Mouse (Mus musculus) cerebellum, adult 9-11 months (tissue): ENCODE measurements around the gene Ift43.

Experiments
- DNase-seq: peaks from one replicate; pipeline ENCODE4 v3.0.0; 2022

Gene Ift43

GRCm38 (mm10) chr12:86082481-86083012 is at the start of gene Ift43:
Gene Ift43, plus strand, starts transcription at chr12:86082541.
- peak; percentile 86 for DNase-seq

- no peak for DNase-seq
Observed at GRCm38 (mm10) chr12:86035586-86035985, 46.8 kb upstream of the Ift43 start.

GRCm38 (mm10) chr12:86036368-86037166 is 45.8 kb upstream of the Ift43 start:
- no peak for DNase-seq

GRCm38 (mm10) chr12:86037235-86037921 is 45.0 kb upstream of the Ift43 start:
- DNase-seq: no peak

GRCm38 (mm10) chr12:86039078-86039477 is 43.3 kb upstream of the Ift43 start:
- DNase-seq: no peak

- no peak for DNase-seq
Observed at GRCm38 (mm10) chr12:86039751-86040150, 42.6 kb upstream of the Ift43 start.

GRCm38 (mm10) chr12:86046141-86046540 is 36.2 kb upstream of the Ift43 start:
- DNase-seq: no peak

GRCm38 (mm10) chr12:86046776-86047175 is 35.6 kb upstream of the Ift43 start:
- no peak for DNase-seq

- DNase-seq: no peak
Observed at GRCm38 (mm10) chr12:86047376-86047775, 35.0 kb upstream of the Ift43 start.

GRCm38 (mm10) chr12:86049813-86050212 is 32.5 kb upstream of the Ift43 start:
- DNase-seq: no peak

GRCm38 (mm10) chr12:86051477-86051876 is 30.9 kb upstream of the Ift43 start:
- DNase-seq: no peak

- DNase-seq: no peak
Observed at GRCm38 (mm10) chr12:86055306-86055705, 27.0 kb upstream of the Ift43 start.

GRCm38 (mm10) chr12:86056976-86057375 is 25.4 kb upstream of the Ift43 start:
- no peak for DNase-seq

- no peak for DNase-seq
Observed at GRCm38 (mm10) chr12:86057516-86057915, 24.8 kb upstream of the Ift43 start.

GRCm38 (mm10) chr12:86059341-86059740 is 23.0 kb upstream of the Ift43 start:
- DNase-seq: no peak

GRCm38 (mm10) chr12:86064796-86065195 is 17.5 kb upstream of the Ift43 start:
- DNase-seq: no peak

GRCm38 (mm10) chr12:86071432-86071831 is 10.9 kb upstream of the Ift43 start:
- no peak for DNase-seq

- DNase-seq: no peak
Observed at GRCm38 (mm10) chr12:86074681-86075080, 7.7 kb upstream of the Ift43 start.

- peak; percentile 52 for DNase-seq
Observed at GRCm38 (mm10) chr12:86075358-86075757, 7.0 kb upstream of the Ift43 start.

- DNase-seq: peak; percentile 89
Observed at GRCm38 (mm10) chr12:86076321-86076901, 5.9 kb upstream of the Ift43 start.

GRCm38 (mm10) chr12:86077322-86077721 is 5.0 kb upstream of the Ift43 start:
- DNase-seq: peak; percentile 63

- peak; percentile 71 for DNase-seq
Observed at GRCm38 (mm10) chr12:86077736-86078135, 4.6 kb upstream of the Ift43 start.

- DNase-seq: no peak
Observed at GRCm38 (mm10) chr12:86078176-86078552, 4.2 kb upstream of the Ift43 start.
